Mouse (Mus musculus) ES-Bruce4 (cell line): Measurements from ENCODE around the gene Tubg1.

Experiments used
- CTCF ChIP-seq: IDR thresholded peaks from one replicate; pipeline ENCODE4 v1.8.1; 2011; ENCODE audit warnings: low read depth, low read length
- EP300 ChIP-seq: IDR thresholded peaks from 2 replicates; pipeline ENCODE4 v1.6.1; 2011; ENCODE audit warnings: low read depth, low read length; ENCODE audit not compliant: insufficient read depth
- POLR2A ChIP-seq: IDR thresholded peaks from one replicate; pipeline ENCODE4 v1.8.1; 2011; ENCODE audit warnings: low read length; ENCODE audit not compliant: insufficient read depth

GRCm38 (mm10) chr11:101162301-101162700, 42.6 kb downstream of the Tubg1 start:
- TF ChIP-seq POLR2A (no peak), CTCF (no peak), EP300 (no peak)
